Mouse (Mus musculus) heart, embryonic 13.5 days (tissue): ENCODE data around the gene Hecw2. TPM values are rescaled to one million over a fixed set of nuclear protein-coding genes. Genes with fewer than 3 reads are reported as not detected.

Source experiments
- ATAC-seq: fragments of 200-750 bp; cut with Nextera tagmentation; 2 replicates; pipeline ENCODE4 v1.8.0; 2017; ENCODE audit warnings: moderate TSS enrichment; ENCODE audit not compliant: insufficient number of reproducible peaks, low FRiP score, low TSS enrichment; ENCODE audit errors: extremely low read depth
- H3K27ac ChIP-seq: fragments of 300-500 bp; sonication (generic); replicated peaks from 2 replicates; pipeline ENCODE4 v1.5.1; 2015; ENCODE audit warnings: moderate library complexity, mild to moderate bottlenecking, inconsistent platforms
- H3K27me3 ChIP-seq: fragments of 300-500 bp; sonication (generic); replicated peaks from 2 replicates; pipeline ENCODE4 v1.6.1; 2015; ENCODE audit warnings: mild to moderate bottlenecking, inconsistent platforms
- H3K36me3 ChIP-seq: fragments of 300-500 bp; sonication (generic); 2 replicates; pipeline ENCODE4 v1.6.1; 2015; ENCODE audit warnings: mild to moderate bottlenecking, inconsistent platforms
- H3K4me1 ChIP-seq: fragments of 300-500 bp; sonication (generic); 2 replicates; pipeline ENCODE4 v1.6.1; 2015; ENCODE audit warnings: inconsistent platforms
- H3K4me2 ChIP-seq: fragments of 300-500 bp; sonication (generic); 2 replicates; pipeline ENCODE4 v1.6.1; 2015; ENCODE audit warnings: inconsistent platforms, mild to moderate bottlenecking, moderate library complexity
- H3K4me3 ChIP-seq: fragments of 300-500 bp; sonication (generic); 2 replicates; pipeline ENCODE4 v1.5.1; 2015; ENCODE audit warnings: moderate library complexity, mild to moderate bottlenecking, inconsistent platforms
- H3K9ac ChIP-seq: fragments of 300-500 bp; sonication (generic); 2 replicates; pipeline ENCODE4 v1.6.1; 2015; ENCODE audit warnings: inconsistent platforms, mild to moderate bottlenecking, moderate library complexity
- H3K9me3 ChIP-seq: fragments of 300-500 bp; sonication (generic); 2 replicates; pipeline ENCODE4 v1.6.1; 2016; ENCODE audit warnings: inconsistent platforms
- WGBS: fragments of 180-500 bp; shearing (Covaris S2); methylation state at CpG from one replicate; pipeline ENCODE4 v1.1.7; 2015; ENCODE audit warnings: mixed read lengths; 5-methylcytosine and 5-hydroxymethylcytosine counted together
- polyA plus RNA-seq: library from polyadenylated mRNA; unstranded; fragments of >200 nt; fragmentation: Nextera tagmentation; extraction: Ambion mirVana; gene quantifications from 2 replicates; pipeline ENCODE4 v1.2.1, GENCODE M21; 2015

Gene Hecw2
- polyA plus RNA-seq, 1 experiment from 2014 or later, result 4.9 TPM

DNA sequence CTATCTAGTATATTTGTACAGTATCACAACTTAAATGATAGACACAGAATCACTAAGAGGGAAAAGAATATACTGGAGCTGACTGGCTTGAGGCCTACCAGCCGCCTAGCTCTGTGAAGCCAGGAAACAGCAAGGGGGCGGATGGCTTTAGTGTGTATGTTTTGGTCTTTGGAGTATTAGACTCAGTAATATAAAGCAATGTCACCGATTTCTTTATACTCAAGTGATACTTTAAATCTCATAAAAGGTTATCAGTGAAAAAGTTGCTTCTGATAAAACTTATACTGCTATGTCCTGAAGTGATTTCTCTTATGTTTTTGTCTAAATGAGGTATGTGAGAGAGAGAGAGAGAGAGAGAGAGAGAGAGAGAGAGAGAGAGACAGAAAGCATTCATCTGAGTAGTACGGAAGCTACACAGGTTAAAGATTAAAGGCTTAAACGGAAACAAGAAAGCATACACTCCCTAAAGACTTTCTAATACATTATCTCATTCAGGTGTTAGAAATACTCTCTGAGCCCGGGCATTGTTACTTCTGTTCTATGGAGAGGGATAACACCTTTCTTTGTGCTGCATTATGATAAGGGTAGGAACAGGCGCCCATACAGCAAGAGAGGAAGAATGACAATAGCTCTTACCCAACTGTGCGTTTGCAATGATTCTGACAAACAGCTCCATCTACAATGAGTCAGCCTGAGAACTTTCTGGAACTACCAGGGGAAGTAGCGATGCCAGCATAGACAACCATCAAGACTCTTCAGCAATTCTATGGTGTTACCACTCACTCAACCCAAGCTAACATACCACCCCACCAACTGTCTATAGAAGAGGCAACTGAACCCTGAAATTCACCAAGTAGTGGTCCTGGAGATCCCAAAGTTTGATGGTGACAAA lies 370.3 kb downstream of the Hecw2 start:
- Histone ChIP-seq H3K9me3 (no peaks in the 10 kb centered on the region), H3K27ac (0 out of 2 replicates have a peak overlapping the region, but pooled peaks have one; percentile 28), H3K27me3 (no peaks in the 10 kb centered on the region), H3K4me3 (no peak overlapping the region), H3K9ac (no peak overlapping the region), H3K36me3 (peaks cover 7% of the 10 kb centered on the region), H3K4me1 (peaks cover 24% of the 10 kb centered on the region), H3K4me2 (no peak overlapping the region)
- no peak for ATAC-seq
- 66% methylated on average over 9 of the region's 9 CpGs for WGBS

GRCm38 (mm10) chr1:53823687-53824445 lies 371.1 kb downstream of the Hecw2 start:
- no peak for ATAC-seq
- 9% methylated on average over 10 of the region's 10 CpGs for WGBS
- H3K36me3 ChIP-seq, result peaks cover 6% of the 10 kb centered on the region; the same call in 1 of the 2 replicates
- H3K9me3 ChIP-seq, result no peaks in the 10 kb centered on the region
- peak overlapping the region; percentile 29 for H3K4me3 ChIP-seq
- H3K27me3 ChIP-seq, result no peaks in the 10 kb centered on the region
- peaks cover 24% of the 10 kb centered on the region for H3K4me1 ChIP-seq
- H3K27ac ChIP-seq, result peak overlapping the region; percentile 28; the same call in 1 of the 2 replicates
- peak overlapping the region; percentile 61 for H3K4me2 ChIP-seq
- peak overlapping the region; percentile 50 for H3K9ac ChIP-seq

DNA sequence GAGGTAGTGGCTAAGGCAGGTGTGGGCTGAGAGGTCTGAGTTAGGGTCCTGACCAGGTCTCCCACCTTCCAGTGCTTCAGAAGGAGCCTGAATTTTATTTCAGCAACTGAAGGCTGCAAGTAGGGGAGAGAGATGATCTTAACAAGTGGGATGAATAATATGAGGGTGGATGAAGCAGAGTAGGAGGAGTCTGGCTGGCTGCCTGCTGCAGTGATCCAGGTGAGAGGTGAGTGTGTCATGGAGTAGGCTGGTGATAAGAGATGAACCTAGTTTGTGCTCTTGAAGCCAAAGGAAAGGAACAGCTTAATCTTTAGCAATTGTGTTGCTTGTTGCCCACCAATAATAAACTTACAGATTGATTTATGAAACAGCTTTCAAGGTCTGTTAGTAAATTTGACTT lies 373.0 kb downstream of the Hecw2 start:
- Histone ChIP-seq H3K27me3 (no peaks in the 10 kb centered on the region), H3K9me3 (no peaks in the 10 kb centered on the region), H3K27ac (no peak overlapping the region), H3K36me3 (peaks cover 3% of the 10 kb centered on the region; the same call in 1 of the 2 replicates), H3K9ac (no peak overlapping the region), H3K4me1 (peaks cover 24% of the 10 kb centered on the region), H3K4me3 (no peak overlapping the region), H3K4me2 (no peak overlapping the region)
- no peak for ATAC-seq

DNA sequence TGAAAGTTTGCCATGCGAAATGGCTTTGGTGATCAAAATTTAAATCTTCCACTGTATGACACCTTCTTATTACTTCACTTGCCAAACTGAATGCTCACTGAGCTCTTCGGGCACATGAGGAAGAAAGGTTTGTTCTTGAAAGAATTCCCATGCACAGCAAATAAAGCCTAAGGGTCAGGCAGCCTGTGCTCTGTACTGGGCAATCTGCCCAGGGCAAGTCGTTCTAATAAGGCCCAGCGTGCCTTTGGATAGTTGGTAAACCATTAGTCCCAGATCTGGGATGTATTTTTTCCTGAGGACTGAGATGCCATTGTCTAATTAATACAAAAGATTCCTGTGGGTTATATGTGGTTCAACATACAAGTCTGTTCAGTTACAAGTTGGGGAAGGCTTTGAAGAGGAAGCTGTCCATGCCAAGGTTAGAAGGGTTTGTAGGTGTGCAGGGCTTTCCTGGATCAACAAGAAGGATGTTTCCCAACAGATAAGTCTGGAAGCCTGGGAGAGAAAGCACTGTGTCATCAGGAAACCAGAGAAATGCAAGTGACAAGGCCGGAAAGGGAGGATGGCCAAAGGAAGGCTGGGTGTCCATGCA lies 374.8 kb downstream of the Hecw2 start:
- H3K27ac ChIP-seq, result no peak overlapping the region
- no peaks in the 10 kb centered on the region; the same call in 1 of the 2 replicates for H3K36me3 ChIP-seq
- ATAC-seq, result no peak
- H3K9ac ChIP-seq, result no peak overlapping the region
- H3K27me3 ChIP-seq, result no peaks in the 10 kb centered on the region
- H3K9me3 ChIP-seq, result no peaks in the 10 kb centered on the region
- H3K4me2 ChIP-seq, result no peak overlapping the region
- WGBS, result 72% methylated on average over 5 of the region's 5 CpGs
- peaks cover 24% of the 10 kb centered on the region for H3K4me1 ChIP-seq
- no peak overlapping the region for H3K4me3 ChIP-seq

GRCm38 (mm10) chr1:53818072-53818862 lies 376.7 kb downstream of the Hecw2 start:
- H3K9me3 ChIP-seq, result no peaks in the 10 kb centered on the region
- no peak overlapping the region for H3K4me3 ChIP-seq
- H3K36me3 ChIP-seq, result peaks cover under 1% of the 10 kb centered on the region
- no peak overlapping the region for H3K9ac ChIP-seq
- no peaks in the 10 kb centered on the region for H3K27me3 ChIP-seq
- no peak for ATAC-seq
- no peak overlapping the region for H3K27ac ChIP-seq
- peaks cover 7% of the 10 kb centered on the region for H3K4me1 ChIP-seq
- WGBS, result 46% methylated on average over 3 of the region's 3 CpGs
- H3K4me2 ChIP-seq, result no peak overlapping the region

DNA sequence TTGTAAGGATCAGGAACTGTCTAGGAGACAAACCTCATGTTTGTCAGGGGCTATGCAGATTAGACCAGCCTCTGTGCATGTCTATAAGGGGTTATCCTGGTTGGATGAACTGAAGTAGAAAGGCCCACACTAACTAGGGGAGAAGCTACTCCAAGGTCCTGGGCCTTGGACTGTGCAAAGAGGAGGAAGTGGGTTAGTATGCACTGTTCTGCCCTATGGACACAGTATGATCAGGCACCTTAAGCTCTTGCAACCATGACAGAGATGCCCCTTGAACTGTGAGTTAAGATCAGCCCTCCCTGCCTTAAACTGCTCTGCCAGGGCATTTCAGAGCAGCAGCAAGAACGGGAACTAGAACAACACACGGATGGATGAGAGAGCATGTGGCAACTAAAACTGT lies 378.6 kb downstream of the Hecw2 start:
- no peaks in the 10 kb centered on the region for H3K27me3 ChIP-seq
- no peaks in the 10 kb centered on the region for H3K4me1 ChIP-seq
- no peaks in the 10 kb centered on the region for H3K9me3 ChIP-seq
- no peak overlapping the region for H3K4me2 ChIP-seq
- peaks cover 10% of the 10 kb centered on the region for H3K36me3 ChIP-seq
- H3K9ac ChIP-seq, result no peak overlapping the region
- ATAC-seq, result no peak
- no peak overlapping the region for H3K4me3 ChIP-seq
- no peak overlapping the region for H3K27ac ChIP-seq
- WGBS, result 71% methylated on average over 2 of the region's 2 CpGs

GRCm38 (mm10) chr1:53814077-53814705 lies 380.8 kb downstream of the Hecw2 start:
- Histone ChIP-seq H3K4me3 (no peak overlapping the region), H3K9me3 (no peaks in the 10 kb centered on the region), H3K27me3 (no peaks in the 10 kb centered on the region), H3K9ac (no peak overlapping the region), H3K36me3 (peaks cover 10% of the 10 kb centered on the region), H3K27ac (no peak overlapping the region), H3K4me2 (no peak overlapping the region), H3K4me1 (no peaks in the 10 kb centered on the region)
- WGBS, result 63% methylated on average over 2 of the region's 2 CpGs
- no peak for ATAC-seq

GRCm38 (mm10) chr1:53811919-53812318 lies 383.0 kb downstream of the Hecw2 start:
- Histone ChIP-seq H3K9me3 (no peaks in the 10 kb centered on the region), H3K4me1 (no peaks in the 10 kb centered on the region), H3K4me2 (no peak overlapping the region), H3K4me3 (no peak overlapping the region), H3K27ac (no peak overlapping the region), H3K27me3 (no peaks in the 10 kb centered on the region), H3K9ac (no peak overlapping the region), H3K36me3 (peaks cover 10% of the 10 kb centered on the region)
- 83% methylated on average over 4 of the region's 4 CpGs for WGBS
- ATAC-seq, result no peak

- H3K4me2 ChIP-seq, result no peak overlapping the region
- H3K9ac ChIP-seq, result no peak overlapping the region
- H3K36me3 ChIP-seq, result peaks cover 9% of the 10 kb centered on the region
- H3K27ac ChIP-seq, result no peak overlapping the region
- WGBS, result 67% methylated on average over 2 of the region's 2 CpGs
- no peaks in the 10 kb centered on the region for H3K9me3 ChIP-seq
- H3K4me3 ChIP-seq, result no peak overlapping the region
- H3K27me3 ChIP-seq, result no peaks in the 10 kb centered on the region
- ATAC-seq, result no peak
- H3K4me1 ChIP-seq, result no peaks in the 10 kb centered on the region
These were observed 386.7 kb downstream of the Hecw2 start for GRCm38 (mm10) chr1:53808229-53808628.

GRCm38 (mm10) chr1:53797811-53798210 lies 397.2 kb downstream of the Hecw2 start:
- H3K36me3 ChIP-seq, result no peaks in the 10 kb centered on the region
- no peak overlapping the region for H3K4me2 ChIP-seq
- WGBS, result 51% methylated on average over 3 of the region's 3 CpGs
- no peaks in the 10 kb centered on the region for H3K27me3 ChIP-seq
- H3K4me3 ChIP-seq, result no peak overlapping the region
- H3K4me1 ChIP-seq, result peaks cover 8% of the 10 kb centered on the region
- H3K9me3 ChIP-seq, result no peaks in the 10 kb centered on the region
- ATAC-seq, result no peak
- no peak overlapping the region for H3K27ac ChIP-seq
- no peak overlapping the region for H3K9ac ChIP-seq
